Mouse (Mus musculus) neural tube, embryonic 14.5 days (tissue): ENCODE data around the gene Prss40. TPM values are rescaled to one million over a fixed set of nuclear protein-coding genes. Genes with fewer than 3 reads are reported as not detected.

Experiments used
- polyA plus RNA-seq: library from polyadenylated mRNA; unstranded; fragments of >200 nt; fragmentation: Nextera tagmentation; extraction: Ambion mirVana; gene quantifications from 2 replicates; pipeline ENCODE4 v1.2.1, GENCODE M21; 2014

The Prss40 gene
- polyA plus RNA-seq, 1 experiment from 2014 or later = not detected

Other genes with a start within 250 kb of the Prss40 start
- 64.4 and 65.2 TPM in 2 replicates for gene Ccdc115, start 121.3 kb downstream of the Prss40 start, polyA plus RNA-seq
- 50.9 and 60.2 TPM in 2 replicates for gene Imp4, start 121.1 kb downstream of the Prss40 start, polyA plus RNA-seq
- 1.6 and 5.6 TPM in 2 replicates for gene Ptpn18, start 101.2 kb downstream of the Prss40 start, polyA plus RNA-seq
- gene Prss39, start 62.5 kb downstream of the Prss40 start, polyA plus RNA-seq = not detected in 2 replicates
- not detected in 2 replicates for gene Cfc1, start 25.3 kb downstream of the Prss40 start, polyA plus RNA-seq
- gene Amer3, start 18.7 kb upstream of the Prss40 start, polyA plus RNA-seq = 29.2 and 33.1 TPM in 2 replicates